Mouse (Mus musculus) midbrain, embryonic 11.5 days (tissue): Measurements from ENCODE around the gene Tmbim7. TPM values are rescaled to one million over a fixed set of nuclear protein-coding genes. Genes with fewer than 3 reads are reported as not detected.
A peak's percentile ranks its signal among the peaks of the same experiment; 100 is the strongest.

Experiments used
- ATAC-seq: fragments of 200-750 bp; cut with Nextera tagmentation; 2 replicates; pipeline ENCODE4 v1.8.0; 2017; ENCODE audit warnings: moderate TSS enrichment, moderate library complexity; ENCODE audit not compliant: low FRiP score
- DNase-seq: peaks from one replicate; pipeline ENCODE4 v3.0.0; 2015; ENCODE audit warnings: low spot score; ENCODE audit errors: missing footprints
- H3K27ac ChIP-seq: fragments of 300-500 bp; sonication (generic); 2 replicates; pipeline ENCODE4 v1.5.1; 2014; ENCODE audit warnings: low read depth, low read length
- H3K27me3 ChIP-seq: fragments of 300-500 bp; sonication (generic); 2 replicates; pipeline ENCODE4 v1.6.1; 2014; ENCODE audit warnings: mild to moderate bottlenecking, low read length, moderate library complexity, mixed read lengths; ENCODE audit not compliant: control insufficient read depth, insufficient read depth
- H3K36me3 ChIP-seq: fragments of 300-500 bp; sonication (generic); 2 replicates; pipeline ENCODE4 v1.6.1; 2014; ENCODE audit warnings: mild to moderate bottlenecking, low read length, moderate library complexity, mixed read lengths; ENCODE audit not compliant: control insufficient read depth, insufficient read depth
- H3K4me1 ChIP-seq: fragments of 300-500 bp; sonication (generic); 2 replicates; pipeline ENCODE4 v1.6.1; 2014; ENCODE audit warnings: low read length; ENCODE audit not compliant: control insufficient read depth, insufficient read depth
- H3K4me2 ChIP-seq: fragments of 300-500 bp; sonication (generic); 2 replicates; pipeline ENCODE4 v1.6.1; 2014; ENCODE audit warnings: mild to moderate bottlenecking, moderate library complexity
- H3K4me3 ChIP-seq: fragments of 300-500 bp; sonication (generic); 2 replicates; pipeline ENCODE4 v1.5.1; 2014; ENCODE audit warnings: low read depth, low read length
- H3K9ac ChIP-seq: fragments of 300-500 bp; sonication (generic); 2 replicates; pipeline ENCODE4 v1.6.1; 2014; ENCODE audit warnings: low read length
- H3K9me3 ChIP-seq: fragments of 300-500 bp; sonication (generic); 2 replicates; pipeline ENCODE4 v1.6.1; 2016; ENCODE audit warnings: low read length; ENCODE audit not compliant: control insufficient read depth
- WGBS: fragments of 180-500 bp; shearing (Covaris S2); extraction: QIAGEN DNeasy Blood & Tissue Kit; methylation state at CpG from one replicate; pipeline ENCODE4 v1.1.7; 2014; 5-methylcytosine and 5-hydroxymethylcytosine counted together
- polyA plus RNA-seq: library from polyadenylated mRNA; unstranded; fragments of >200 nt; fragmentation: Nextera tagmentation; extraction: Ambion mirVana; gene quantifications from 2 replicates; pipeline ENCODE4 v1.2.1, GENCODE M21; 2014

Tmbim7 gene
- polyA plus RNA-seq, 1 experiment from 2014 or later, result not detected

DNA sequence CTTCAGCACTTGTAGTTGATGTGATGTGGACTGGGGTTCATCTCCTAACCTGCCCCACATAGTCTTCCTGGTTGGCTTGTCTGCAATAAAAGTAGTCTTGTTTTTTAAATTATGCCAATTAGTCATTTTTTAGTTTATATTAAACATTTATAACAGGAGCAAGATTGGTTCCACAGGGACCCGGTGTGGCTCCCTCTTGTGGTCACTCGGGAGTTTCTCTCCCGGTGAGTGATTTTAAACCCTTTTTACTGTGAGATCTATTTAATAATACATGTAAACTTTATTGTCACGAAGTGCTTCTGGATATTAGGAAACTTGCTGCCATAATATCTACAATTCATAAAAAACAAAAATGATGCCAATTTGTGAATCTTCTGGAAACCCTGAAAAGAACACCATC, 17.0 kb upstream of the Tmbim7 start:
- Histone ChIP-seq H3K36me3 (peaks cover 2% of the 10 kb centered on the region; the same call in 1 of the 2 replicates), H3K4me1 (no peaks in the 10 kb centered on the region), H3K9ac (no peak overlapping the region), H3K27ac (no peak overlapping the region), H3K4me2 (no peak overlapping the region), H3K27me3 (no peaks in the 10 kb centered on the region), H3K4me3 (no peak overlapping the region), H3K9me3 (no peaks in the 10 kb centered on the region)
- DNase-seq (peak; percentile 83), ATAC-seq (no peak)
- 77% methylated on average over 4 of the region's 4 CpGs for WGBS

DNA sequence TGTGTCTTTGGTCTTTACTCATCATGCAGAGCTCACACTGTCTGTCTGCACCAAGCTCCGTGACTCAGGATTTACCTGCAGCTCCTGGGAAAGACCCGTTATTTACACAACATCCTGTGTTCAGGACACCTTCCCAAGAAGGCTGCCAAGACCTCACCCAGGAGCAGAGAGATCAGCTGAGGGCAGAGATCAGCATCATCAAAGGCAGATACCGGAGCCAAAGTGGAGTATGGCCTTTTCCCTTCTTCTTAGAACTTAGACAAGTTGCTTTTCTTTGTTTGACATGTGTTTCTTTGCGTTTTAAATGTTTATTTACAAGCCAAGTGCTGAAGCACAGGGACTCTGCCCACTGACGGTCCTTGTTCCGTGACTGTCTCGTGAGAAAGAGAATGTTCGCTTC, 15.7 kb upstream of the Tmbim7 start:
- ATAC-seq, result no peak
- Histone ChIP-seq H3K4me3 (no peak overlapping the region), H3K27me3 (no peaks in the 10 kb centered on the region), H3K9me3 (no peaks in the 10 kb centered on the region), H3K4me1 (no peaks in the 10 kb centered on the region), H3K9ac (no peak overlapping the region), H3K4me2 (no peak overlapping the region), H3K27ac (no peak overlapping the region), H3K36me3 (peaks cover 2% of the 10 kb centered on the region; the same call in 1 of the 2 replicates)
- 88% methylated on average over 8 of the region's 8 CpGs for WGBS
- peak; percentile 76 for DNase-seq

DNA sequence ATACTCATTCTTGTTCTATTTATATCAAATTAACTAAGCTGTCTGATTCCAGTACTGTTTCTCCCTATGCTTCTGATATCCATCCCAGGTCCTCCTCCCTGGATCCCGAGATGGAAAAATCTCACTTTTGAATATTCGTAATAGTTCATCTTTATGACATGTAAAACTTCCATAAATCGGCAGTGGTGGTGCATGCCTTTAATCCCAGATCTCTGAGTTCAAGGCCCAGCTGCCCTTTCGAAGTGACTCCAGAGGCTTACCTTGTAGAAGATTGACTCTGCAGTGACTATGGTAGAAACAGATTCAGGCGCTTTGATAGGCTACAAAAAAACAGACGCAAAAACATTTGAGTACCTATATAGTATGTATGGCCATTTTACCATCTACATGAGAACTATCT, 6.4 kb upstream of the Tmbim7 start:
- Histone ChIP-seq H3K4me3 (no peak overlapping the region), H3K36me3 (0 out of 2 replicates have a peak, but pooled peaks cover 8% of the 10 kb centered on the region), H3K27me3 (no peaks in the 10 kb centered on the region), H3K4me2 (no peak overlapping the region), H3K9me3 (no peaks in the 10 kb centered on the region), H3K4me1 (no peaks in the 10 kb centered on the region; the same call in 1 of the 2 replicates), H3K9ac (no peak overlapping the region), H3K27ac (no peak overlapping the region)
- 94% methylated on average over 6 of the region's 6 CpGs for WGBS
- DNase-seq (peak; percentile 76), ATAC-seq (no peak)

DNA sequence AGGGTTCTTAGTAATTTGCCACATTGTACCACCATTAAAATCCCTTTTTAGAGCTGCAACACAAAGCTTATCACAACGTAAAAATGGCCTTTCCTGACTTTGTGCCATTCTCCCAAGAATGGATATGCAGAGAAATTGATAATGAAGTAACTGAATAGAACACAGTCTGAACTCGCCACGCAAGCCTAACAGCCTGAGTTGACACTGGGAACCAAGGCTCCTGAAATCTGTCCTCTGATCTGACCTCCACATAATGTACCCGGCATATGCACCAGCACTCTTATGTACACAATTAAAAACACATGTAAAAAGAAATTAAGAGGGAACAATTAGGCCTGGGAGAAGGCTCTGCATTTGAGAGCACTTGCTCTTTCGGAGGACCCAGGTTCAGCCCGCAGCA, 5.7 kb upstream of the Tmbim7 start:
- WGBS, result 93% methylated on average over 6 of the region's 6 CpGs
- H3K4me2 ChIP-seq, result no peak overlapping the region
- H3K9me3 ChIP-seq, result no peaks in the 10 kb centered on the region
- H3K36me3 ChIP-seq, result 0 out of 2 replicates have a peak, but pooled peaks cover 8% of the 10 kb centered on the region
- DNase-seq (peak; percentile 57), ATAC-seq (no peak)
- H3K27me3 ChIP-seq, result no peaks in the 10 kb centered on the region
- no peak overlapping the region for H3K9ac ChIP-seq
- H3K27ac ChIP-seq, result no peak overlapping the region
- H3K4me1 ChIP-seq, result no peaks in the 10 kb centered on the region; the same call in 1 of the 2 replicates
- no peak overlapping the region for H3K4me3 ChIP-seq

DNA sequence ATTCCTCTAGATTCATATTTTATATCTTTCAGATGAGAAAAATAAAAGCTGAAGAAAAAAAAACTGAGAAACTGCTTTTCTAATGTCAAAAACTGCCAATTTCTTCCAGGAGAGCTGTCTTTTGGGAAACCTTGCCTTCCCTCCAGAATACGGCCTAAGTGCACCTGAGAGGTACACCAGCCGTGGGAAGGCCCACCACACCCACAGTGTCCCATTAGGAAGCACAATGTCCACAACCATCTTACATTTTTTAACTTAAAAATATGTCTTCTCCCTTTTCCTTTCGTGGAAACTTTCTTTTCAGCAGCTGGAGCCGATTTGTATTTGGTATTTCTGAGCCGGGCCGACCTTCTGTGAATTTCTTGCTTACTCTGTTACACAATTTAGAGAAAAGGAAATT, 4.4 kb upstream of the Tmbim7 start:
- Histone ChIP-seq H3K9me3 (no peaks in the 10 kb centered on the region), H3K9ac (peak overlapping the region; percentile 93; the same call in 1 of the 2 replicates), H3K4me3 (peak overlapping the region; percentile 94), H3K36me3 (0 out of 2 replicates have a peak, but pooled peaks cover 8% of the 10 kb centered on the region), H3K4me1 (no peaks in the 10 kb centered on the region; the same call in 1 of the 2 replicates), H3K27ac (no peak overlapping the region), H3K27me3 (no peaks in the 10 kb centered on the region), H3K4me2 (peak overlapping the region; percentile 37)
- peak; percentile 86 for DNase-seq
- ATAC-seq, result no peak
- 33% methylated on average over 6 of the region's 6 CpGs for WGBS

DNA sequence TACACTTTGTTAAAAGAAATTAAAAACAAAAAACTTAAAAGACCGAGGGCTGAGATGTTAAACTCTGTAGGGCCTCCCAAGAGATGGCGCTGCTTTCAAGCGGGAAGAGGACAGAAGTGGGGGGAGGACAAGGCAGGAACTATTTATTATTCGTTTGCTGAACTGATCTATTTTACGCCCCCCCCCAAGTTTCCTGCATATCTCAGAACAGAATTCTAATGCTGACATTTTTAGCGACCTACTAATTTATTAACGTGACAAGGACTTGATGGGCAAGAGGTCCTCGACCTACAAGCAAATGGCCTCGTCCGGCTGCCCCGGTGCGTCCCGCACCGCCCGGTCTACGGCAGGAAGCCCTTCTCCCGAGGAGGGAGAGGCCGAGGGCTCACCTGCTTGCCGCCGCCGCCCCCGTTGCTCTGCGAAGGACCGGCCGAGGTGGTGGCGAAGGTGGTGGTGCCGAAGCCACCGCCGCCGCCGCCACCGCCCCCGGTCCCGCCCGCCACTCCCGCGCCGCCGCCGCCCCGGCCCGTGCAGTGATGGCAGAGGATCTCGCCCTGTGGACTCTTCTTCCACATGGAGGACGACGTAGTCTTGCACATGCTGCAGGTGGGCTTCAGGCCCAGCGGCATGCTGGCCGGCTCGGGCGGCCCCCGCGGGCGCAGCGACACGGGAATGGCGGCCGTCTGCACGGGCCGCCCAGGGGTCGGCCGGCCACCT, 3.8 kb upstream of the Tmbim7 start:
- no peaks in the 10 kb centered on the region for H3K27me3 ChIP-seq
- H3K36me3 ChIP-seq, result 0 out of 2 replicates have a peak, but pooled peaks cover 3% of the 10 kb centered on the region
- H3K4me3 ChIP-seq, result peak overlapping the region; percentile 94
- H3K4me1 ChIP-seq, result no peaks in the 10 kb centered on the region; the same call in 1 of the 2 replicates
- ATAC-seq (peak; percentile 45), DNase-seq (peak; percentile 97)
- peak overlapping the region; percentile 93 for H3K9ac ChIP-seq
- under 1% methylated on average over 53 of the region's 60 CpGs for WGBS
- H3K4me2 ChIP-seq, result peak overlapping the region; percentile 37
- H3K27ac ChIP-seq, result peak overlapping the region; percentile 81
- H3K9me3 ChIP-seq, result no peaks in the 10 kb centered on the region

DNA sequence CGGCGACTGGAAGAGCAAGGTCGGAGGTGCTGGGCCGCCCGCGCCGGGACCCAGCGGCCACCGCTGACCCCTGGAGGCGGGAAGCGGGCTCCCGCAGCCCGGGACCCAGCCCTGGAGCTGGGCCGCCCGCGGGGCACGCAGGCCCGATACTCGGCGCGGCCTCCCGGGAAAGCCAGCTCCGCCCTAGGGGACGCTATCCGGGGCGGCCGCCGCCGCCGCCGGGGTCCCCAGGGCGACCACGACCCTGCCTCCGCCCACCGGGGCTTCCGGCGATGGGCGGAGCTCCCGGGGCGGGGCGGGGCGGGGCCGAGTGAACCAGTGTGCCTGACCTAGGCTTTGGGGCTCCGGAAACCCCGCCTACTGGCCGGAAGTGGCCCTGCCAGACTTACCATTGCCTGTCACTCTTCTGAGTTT, 3.3 kb upstream of the Tmbim7 start:
- peak overlapping the region; percentile 93 for H3K9ac ChIP-seq
- DNase-seq, result peak; percentile 99
- peak overlapping the region; percentile 94 for H3K4me3 ChIP-seq
- WGBS, result under 1% methylated on average over 36 of the region's 46 CpGs
- no peaks in the 10 kb centered on the region; the same call in 1 of the 2 replicates for H3K4me1 ChIP-seq
- ATAC-seq, result peak; percentile 98
- no peaks in the 10 kb centered on the region for H3K9me3 ChIP-seq
- H3K36me3 ChIP-seq, result 0 out of 2 replicates have a peak, but pooled peaks cover 2% of the 10 kb centered on the region
- H3K27ac ChIP-seq, result peak overlapping the region; percentile 81
- H3K27me3 ChIP-seq, result no peaks in the 10 kb centered on the region
- peak overlapping the region; percentile 37 for H3K4me2 ChIP-seq

DNA sequence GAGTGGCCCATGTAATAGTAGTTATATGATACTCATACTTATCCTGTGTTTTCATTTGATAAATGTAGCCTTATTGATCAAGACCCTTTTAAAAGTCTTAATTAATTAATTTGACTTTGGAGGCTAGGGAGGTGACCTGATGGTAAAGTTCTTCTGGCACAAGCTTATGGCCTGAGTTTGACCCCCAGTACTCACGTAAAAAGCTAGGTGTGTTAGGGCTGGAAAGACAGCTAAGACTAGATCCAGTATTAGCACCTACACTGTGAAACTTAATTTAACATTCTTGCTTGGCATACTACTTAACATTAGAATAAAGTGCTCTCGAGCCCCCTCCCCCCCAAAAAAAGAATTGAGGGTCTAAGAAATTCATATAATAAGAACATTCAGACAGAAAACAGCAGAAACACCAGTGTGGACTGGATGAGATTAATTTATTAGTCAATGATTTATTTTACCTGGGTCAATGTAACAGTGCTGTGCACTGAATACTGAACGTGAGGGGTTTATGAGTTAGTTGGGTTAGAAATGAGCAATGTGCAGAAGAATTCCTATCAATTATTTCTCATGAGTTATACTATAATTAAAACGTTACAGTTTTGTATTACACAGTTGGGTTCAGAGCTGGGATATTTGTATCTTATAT, 2.7 kb upstream of the Tmbim7 start:
- no peak overlapping the region for H3K27ac ChIP-seq
- H3K4me3 ChIP-seq, result peak overlapping the region; percentile 94; the same call in 1 of the 2 replicates
- H3K4me1 ChIP-seq, result no peaks in the 10 kb centered on the region; the same call in 1 of the 2 replicates
- no peaks in the 10 kb centered on the region for H3K9me3 ChIP-seq
- no peak overlapping the region for H3K9ac ChIP-seq
- ATAC-seq, result peak; percentile 41
- no peak for DNase-seq
- peak overlapping the region; percentile 22; the same call in 1 of the 2 replicates for H3K4me2 ChIP-seq
- 0 out of 2 replicates have a peak, but pooled peaks cover 2% of the 10 kb centered on the region for H3K36me3 ChIP-seq
- 55% methylated on average over 4 of the region's 4 CpGs for WGBS
- no peaks in the 10 kb centered on the region for H3K27me3 ChIP-seq

DNA sequence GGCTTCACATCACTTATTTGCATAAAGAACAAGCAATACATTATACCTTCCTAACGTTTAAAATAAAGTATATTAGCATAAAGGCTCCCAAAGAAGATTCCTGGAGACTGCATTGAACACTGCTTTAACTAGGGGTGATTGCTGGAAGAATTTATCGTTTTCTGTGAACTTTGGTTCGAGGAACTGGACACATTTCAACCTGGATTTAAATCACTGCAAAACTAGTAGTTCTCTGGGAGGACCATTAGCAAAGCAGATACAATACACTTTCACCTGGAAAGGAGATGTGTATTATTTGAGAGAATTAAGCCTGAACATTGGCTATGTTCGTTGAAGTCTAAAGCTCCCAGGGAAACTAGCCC, 2.2 kb upstream of the Tmbim7 start:
- Histone ChIP-seq H3K4me2 (no peak overlapping the region), H3K27me3 (no peaks in the 10 kb centered on the region), H3K9ac (no peak overlapping the region), H3K9me3 (no peaks in the 10 kb centered on the region), H3K36me3 (0 out of 2 replicates have a peak, but pooled peaks cover 2% of the 10 kb centered on the region), H3K4me1 (no peaks in the 10 kb centered on the region; the same call in 1 of the 2 replicates), H3K4me3 (no peak overlapping the region), H3K27ac (no peak overlapping the region)
- WGBS, result 75% methylated on average over 4 of the region's 4 CpGs
- DNase-seq, result peak; percentile 67
- no peak for ATAC-seq
